Mouse (Mus musculus): ENCODE results near the gene Med12l.
"Not testable (repeated sequence)": the region's sequence is repeated elsewhere in the genome, so short reads cannot be mapped to it uniquely, and the experiment has no call there.

Med12l gene

GRCm38 (mm10) chr3:59022971-59023370 is 17.3 kb downstream of the Med12l start:
- DNase-seq: no peak

DNA sequence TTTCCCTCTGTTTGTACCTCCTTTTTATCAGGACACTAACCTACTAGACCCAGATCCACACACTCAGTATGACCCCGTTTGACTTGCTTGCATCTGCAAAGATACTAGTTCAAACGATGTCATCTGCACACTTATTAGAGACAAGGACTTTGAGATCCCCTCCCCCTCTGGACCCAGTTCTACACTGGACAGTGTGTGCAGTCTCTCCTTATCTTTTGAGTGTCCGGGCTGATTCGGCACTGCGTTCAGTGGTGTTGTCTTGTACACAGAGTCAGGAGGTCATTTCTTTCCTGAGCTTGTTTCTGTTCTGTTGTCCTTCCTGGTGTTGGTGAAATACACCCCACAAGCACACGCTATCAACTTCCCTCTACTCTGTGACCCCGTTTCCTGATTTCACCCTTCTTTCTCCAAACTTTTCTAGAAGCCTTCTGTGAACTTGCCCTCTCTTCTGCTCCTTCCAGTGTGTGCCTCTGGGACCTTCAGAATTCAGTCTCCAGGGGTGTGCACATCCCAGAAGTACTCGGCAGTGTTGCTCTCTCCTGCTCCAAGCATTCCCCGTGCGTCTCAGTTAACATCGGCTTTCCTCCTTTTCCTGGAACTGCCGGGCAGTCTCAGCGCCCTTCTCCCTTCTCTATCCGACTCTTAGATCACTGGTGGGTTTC is 19.0 kb downstream of the Med12l start:
- no peak for DNase-seq

DNA sequence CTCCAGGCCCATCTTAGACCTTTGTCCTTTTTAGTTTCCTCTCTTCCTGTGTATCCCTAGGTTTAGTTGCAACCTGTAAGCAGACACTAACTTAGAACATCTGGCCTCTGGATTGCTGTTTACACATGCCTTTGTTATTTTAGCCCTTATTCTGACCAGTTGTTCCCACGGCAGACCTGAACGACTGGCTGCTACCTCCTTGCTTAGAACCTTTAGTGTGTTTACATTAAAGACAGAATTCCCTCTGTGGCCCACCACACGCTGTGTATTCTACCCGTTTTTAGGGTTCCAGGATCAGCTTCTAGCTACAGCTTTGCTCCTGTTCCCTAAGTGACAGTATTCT is 19.5 kb downstream of the Med12l start:
- no peak for DNase-seq

DNA sequence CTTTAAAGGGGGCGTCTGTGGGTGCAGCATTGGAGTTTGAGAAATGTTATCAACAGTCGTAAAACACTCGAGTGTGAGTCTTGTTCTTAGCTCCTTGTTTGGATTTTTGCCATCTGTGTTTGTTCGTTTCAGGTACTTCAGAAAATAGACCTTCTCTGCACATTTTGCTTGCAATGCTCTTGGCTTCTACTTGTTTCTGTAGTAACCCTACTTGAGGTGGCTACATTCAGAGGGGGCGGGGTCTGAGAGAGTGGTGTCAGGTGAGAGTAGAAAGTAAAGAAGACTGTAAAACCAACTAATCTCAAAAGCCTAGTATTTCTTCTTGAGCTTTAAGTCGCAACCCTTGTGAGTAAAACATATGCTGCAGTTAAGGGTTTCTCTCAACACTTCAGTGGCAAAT is 23.1 kb downstream of the Med12l start:
- no peak for DNase-seq

GRCm38 (mm10) chr3:59030986-59031385 is 25.4 kb downstream of the Med12l start:
- DNase-seq: no peak

GRCm38 (mm10) chr3:59041487-59041886 is 35.9 kb downstream of the Med12l start:
- no peak for DNase-seq

- no peak for DNase-seq
These were observed 49.4 kb downstream of the Med12l start for GRCm38 (mm10) chr3:59054834-59055535.

GRCm38 (mm10) chr3:59059022-59059541 is 53.5 kb downstream of the Med12l start:
- peak; percentile 56 to 77 for DNase-seq

GRCm38 (mm10) chr3:59060131-59060530 is 54.5 kb downstream of the Med12l start:
- no peak for DNase-seq

- no peak for DNase-seq
These were observed 56.5 kb downstream of the Med12l start for GRCm38 (mm10) chr3:59062141-59062540.

DNA sequence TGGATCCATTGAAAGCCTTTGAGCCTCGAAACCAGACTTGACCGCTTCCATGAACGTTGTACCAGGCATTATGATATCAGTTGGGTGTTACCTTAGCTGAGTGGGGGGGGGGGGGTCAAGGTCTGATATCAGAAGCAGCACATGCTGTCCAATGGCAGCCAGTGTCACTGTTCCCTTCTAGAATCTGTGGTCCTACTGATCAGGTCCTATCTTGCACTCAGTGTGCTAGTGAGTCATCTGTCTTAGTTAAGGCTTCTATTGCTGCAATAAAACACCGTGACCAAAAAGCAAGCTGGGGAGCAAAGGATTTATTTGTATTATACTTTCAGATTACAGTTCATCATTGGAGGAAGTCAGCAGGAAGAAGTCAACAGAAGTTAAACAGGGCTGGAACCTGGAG is 57.8 kb downstream of the Med12l start:
- DNase-seq: no peak

GRCm38 (mm10) chr3:59065937-59066336 is 60.3 kb downstream of the Med12l start:
- DNase-seq: no peak

DNA sequence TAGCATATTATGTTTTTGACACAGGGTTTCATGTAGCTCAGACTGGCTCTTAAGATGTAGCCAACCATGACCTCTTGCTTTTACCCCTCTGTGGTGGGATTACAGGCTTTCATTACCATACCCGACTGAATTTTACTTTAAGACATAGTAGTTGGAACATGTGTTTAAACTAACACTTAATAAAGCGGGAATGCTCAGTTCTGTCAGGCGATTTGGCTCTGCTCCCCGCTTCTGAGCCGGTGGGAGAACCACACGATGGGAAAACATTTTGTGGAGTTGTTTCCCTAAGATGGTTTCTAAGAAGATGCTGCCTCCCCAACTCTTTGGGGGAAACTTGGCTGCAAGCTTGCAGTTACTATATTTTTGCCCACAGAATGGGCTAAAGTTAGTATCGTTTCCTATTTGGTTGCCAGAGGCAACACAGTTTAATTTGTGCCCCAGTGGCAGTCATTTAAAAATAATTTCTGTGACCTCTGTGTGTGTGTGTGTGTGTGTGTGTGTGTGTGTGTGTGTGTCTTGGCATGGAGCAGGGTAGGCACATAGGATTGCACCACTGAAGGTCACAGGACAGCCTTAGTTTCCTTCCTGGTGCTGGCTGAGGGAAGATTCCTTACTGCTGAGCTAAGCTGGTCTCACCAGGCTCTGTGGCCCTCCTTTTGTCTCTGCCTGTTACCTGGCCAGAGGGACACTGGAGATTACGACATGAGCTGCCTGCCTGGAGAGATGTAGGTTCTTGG is 61.1 kb downstream of the Med12l start:
- no peak for DNase-seq

GRCm38 (mm10) chr3:59069071-59069470 is 63.4 kb downstream of the Med12l start:
- DNase-seq: not testable (repeated sequence)

DNA sequence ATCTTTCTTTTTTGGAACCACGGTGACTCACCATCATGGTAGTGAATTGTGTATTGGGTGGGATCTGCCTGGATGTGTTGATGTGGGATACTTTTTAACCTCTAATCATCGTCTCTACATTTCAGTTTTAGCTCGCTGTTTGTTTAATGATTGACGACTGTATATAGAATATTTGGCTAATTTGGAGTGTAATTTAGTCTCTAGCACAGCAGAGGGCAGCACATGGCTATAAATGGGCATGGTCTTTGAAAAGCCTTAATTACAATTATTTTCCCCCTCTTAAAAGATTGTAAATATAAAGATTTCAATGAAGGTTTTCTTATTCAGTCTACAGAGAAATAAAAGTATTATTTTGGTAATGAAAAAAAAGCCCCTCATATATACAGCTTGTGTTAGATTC is 71.7 kb downstream of the Med12l start:
- DNase-seq: no peak

DNA sequence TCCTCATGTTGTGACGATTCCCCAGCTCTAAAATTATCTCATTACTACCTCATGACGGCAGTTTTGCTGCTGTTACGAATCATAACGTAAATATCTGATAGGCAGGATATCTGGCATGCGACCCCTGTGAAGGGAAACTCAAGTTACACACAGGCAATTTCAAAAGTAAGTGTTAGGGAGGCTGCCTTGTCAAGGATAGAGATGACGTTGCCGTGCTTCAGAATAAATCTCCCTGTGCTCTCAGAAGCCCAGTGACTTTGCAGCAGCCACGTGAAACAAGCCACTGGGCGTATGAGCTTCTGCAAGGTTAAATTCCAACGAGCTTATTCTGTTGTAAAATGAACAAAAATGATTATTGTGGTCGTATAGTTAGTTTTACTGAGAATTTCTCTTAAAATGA is 73.0 kb downstream of the Med12l start:
- no peak for DNase-seq

DNA sequence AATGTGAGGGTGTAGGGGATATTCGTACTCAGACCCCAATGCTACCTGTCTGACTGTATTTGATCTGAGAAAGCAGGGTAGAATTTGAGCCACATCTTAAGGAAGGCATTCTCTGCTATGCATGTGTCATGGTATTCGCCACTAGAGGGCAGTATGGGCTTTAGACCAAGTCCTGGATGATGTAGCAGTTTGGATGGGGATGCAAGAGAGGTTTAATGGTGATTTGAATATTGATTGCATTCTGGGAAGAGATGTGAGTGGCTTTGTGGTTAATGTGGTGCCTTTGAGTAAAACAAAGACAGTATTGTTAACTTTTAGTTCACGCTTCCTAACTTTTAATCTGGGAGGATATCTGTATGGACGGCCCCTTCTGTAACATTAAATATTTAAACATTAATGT is 73.7 kb downstream of the Med12l start:
- peak; percentile 40 to 56 for DNase-seq

GRCm38 (mm10) chr3:59080293-59080916 is 74.8 kb downstream of the Med12l start:
- no peak for DNase-seq

DNA sequence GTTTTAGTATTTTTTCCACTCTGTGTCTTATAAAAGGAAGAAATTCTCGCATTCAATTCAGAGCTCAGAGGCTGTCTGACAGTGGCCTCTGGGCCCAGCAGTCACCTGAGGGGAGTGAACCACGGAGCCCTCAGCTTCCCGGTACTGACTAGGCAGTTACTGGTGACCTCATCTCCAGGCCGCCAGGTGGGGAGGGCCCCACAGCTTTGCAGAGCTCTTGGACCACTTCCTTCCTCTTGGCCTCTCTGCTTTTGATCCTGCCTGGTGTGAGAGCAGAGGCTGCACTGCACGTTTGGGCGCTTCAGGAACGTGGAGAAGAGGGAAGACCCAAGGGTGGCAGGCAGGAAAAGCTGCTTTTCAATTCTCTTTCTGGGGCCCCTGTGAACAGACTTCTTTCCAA is 75.3 kb downstream of the Med12l start:
- peak; percentile 26 to 43 for DNase-seq

GRCm38 (mm10) chr3:59092702-59093101 is 87.1 kb downstream of the Med12l start:
- DNase-seq: no peak

DNA sequence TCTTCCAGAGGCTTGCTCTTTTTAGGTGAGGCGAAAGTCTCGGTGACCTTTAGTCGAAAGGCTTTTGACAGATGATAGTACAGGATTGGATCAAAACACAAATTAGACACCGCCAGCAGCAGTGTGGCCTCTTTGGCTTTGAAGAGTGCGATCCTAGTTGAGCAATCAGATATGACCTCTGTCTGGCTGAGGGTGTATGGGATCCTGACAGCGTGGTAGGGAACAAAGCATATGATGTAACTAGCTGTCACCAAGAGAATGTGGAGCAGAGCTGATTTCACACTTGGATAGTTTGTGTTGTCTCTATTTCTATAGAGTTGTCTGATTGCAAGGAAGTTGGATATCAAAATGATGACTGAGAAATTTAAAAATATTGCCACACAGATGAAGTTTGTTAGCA is 91.8 kb downstream of the Med12l start:
- DNase-seq: no peak

DNA sequence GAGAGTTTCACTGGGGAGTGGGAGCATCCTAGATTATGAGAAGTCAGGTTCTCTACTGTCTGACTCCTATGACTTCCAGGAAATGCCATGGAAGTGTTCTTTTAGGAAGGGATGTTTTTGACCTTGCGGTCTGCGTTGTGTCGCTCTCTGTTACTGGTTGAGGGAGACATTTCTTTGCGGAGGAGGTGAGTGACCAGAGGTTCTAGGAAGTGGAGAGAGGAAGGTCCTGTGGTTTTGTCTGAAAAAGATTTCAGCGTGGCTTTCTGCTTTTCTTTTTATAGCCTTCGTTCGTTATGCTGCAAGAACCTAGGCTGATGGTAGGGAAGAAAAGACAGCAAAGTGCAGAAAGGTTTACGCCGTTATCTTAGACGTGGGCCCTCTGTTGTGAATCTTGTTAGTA is 92.9 kb downstream of the Med12l start:
- DNase-seq: no peak

DNA sequence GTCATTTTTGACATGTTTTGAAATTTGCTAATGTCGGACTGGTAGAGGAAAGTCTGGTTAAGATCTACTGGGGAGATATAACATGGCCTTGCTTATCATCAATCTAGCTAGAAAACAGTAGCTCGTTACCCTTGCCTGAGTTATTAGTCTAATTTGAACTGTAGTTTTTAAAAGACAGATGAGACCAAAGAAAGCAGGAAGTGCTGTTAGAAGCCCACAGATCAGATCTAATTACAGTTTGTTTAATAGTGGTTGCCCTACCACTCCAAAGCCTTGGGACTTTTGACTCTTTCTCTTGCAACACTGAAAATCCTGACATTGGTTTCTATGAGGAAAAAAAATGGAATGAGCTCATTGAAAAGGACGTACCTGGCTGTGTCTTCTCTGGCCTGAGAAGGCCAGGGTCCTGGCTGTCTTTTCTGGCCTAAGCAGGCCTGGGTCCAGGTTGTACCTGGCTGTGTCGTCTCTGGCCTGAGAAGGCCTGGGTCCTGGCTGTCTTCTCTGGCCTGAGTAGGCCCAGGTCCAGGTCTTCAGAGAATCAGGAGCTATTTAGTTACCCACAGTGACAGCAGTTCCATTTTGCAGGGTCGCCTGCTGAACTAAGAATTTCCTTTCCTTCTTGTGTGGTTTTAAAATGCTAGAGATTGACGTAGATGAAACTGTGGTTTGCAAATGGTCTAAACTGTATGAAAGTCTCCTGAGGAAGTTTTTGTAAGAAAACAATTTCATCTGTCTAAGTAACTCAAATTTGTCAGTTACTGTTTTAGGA is 95.8 kb downstream of the Med12l start, which contains the start of gene Gpr171:
Gpr171 (minus strand) TSS at position 604 of the 769 bp plus-strand sequence.
- DNase-seq: no peak

All from cerebellum, postnatal 36 days (tissue).